9 mouse cellular contexts compared by ENCODE assay signal in the genomic region with DNA sequence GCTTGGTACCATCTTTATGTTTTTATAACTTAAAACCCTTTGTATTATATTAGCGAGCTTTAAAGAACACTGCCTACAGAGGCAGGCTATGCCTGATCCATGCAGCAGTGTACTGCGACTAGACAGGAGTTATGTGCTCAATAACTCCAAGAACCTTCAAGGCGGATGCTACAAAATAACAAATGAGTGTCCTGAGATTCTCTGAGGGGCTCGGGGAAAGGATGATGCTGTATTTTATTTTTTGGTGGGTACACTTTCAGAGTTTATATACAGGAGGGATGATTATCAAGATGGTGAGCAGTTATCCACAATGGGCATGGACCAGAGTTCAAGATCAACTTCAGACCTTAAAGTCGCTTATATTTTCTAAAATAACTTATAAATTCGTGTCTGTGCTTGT. TPM values are rescaled to one million over a fixed set of nuclear protein-coding genes. Genes with fewer than 3 reads are reported as not detected.
DNase-seq lines count a peak whose midpoint lies in the region; ATAC-seq lines count a peak whose summit lies in the region.
"Had no signal": no experiment of that assay in that cellular context is flagged by ENCODE, and none has a peak within 500 bp of the region (broad histone marks: within the 10 kb centered on the region; RNA-seq: fewer than 3 reads in every experiment).

No protein-coding gene starts in this region.

- no peak for ATAC-seq in erythroblast, adult 5-6 weeks (replicated peaks; ENCODE audit: low FRiP score, poor library complexity, severe bottlenecking)
- no peak for ATAC-seq in liver, embryonic 12.5 days

- H3K9ac ChIP-seq in liver, embryonic 12.5 days: peak overlapping the region; percentile 99

- peak overlapping the region; percentile 81 for H3K4me2 ChIP-seq in liver, embryonic 12.5 days

- peaks cover 70% of the 10 kb centered on the region for H3K36me3 ChIP-seq in erythroblast, embryonic 14.5 days (ENCODE audit: control insufficient read depth)
- H3K36me3 ChIP-seq in forebrain, embryonic 10.5 days (replicated peaks): peaks cover 13% of the 10 kb centered on the region
- peaks cover 21% of the 10 kb centered on the region for H3K36me3 ChIP-seq in liver, embryonic 12.5 days

- peaks cover 98% of the 10 kb centered on the region for H3K4me1 ChIP-seq in erythroblast, embryonic 14.5 days (ENCODE audit: control insufficient read depth)
- H3K4me1 ChIP-seq in forebrain, embryonic 10.5 days: peaks cover 24% of the 10 kb centered on the region
- peaks cover 87% of the 10 kb centered on the region for H3K4me1 ChIP-seq in liver, embryonic 12.5 days

- peak overlapping the region; percentile 83 for H3K4me3 ChIP-seq in erythroblast, embryonic 14.5 days (replicated peaks)
- peak overlapping the region; percentile 92 for H3K4me3 ChIP-seq in forebrain, embryonic 10.5 days
- H3K4me3 ChIP-seq in liver, embryonic 12.5 days: peak overlapping the region; percentile 81

- 39% methylated on average over 6 of the region's 6 CpGs for WGBS in forebrain, embryonic 10.5 days
- 26% methylated on average over 6 of the region's 6 CpGs for WGBS in liver, embryonic 12.5 days (ENCODE audit: insufficient replicate concordance)

- no peaks in the 10 kb centered on the region for H3K27me3 ChIP-seq in erythroblast, embryonic 14.5 days (ENCODE audit: control insufficient read depth)
- H3K27me3 ChIP-seq in forebrain, embryonic 10.5 days (ENCODE audit: poor library complexity, severe bottlenecking): no peaks in the 10 kb centered on the region
- H3K27me3 ChIP-seq in liver, embryonic 12.5 days (replicated peaks): peaks cover under 1% of the 10 kb centered on the region; the same call in 1 of the 2 replicates

- DNase-seq in 3T3-L1 (ENCODE audit: low read depth, low spot score): peak; percentile 19
- no peak for DNase-seq in forebrain, embryonic 10.5 days (ENCODE audit: extremely low spot score, low spot score)
- no peak for DNase-seq in frontal cortex, postnatal 36 days (ENCODE audit: low spot score in 2 of 2)
- no peak for DNase-seq in cerebellum, postnatal 25 days
- DNase-seq in kidney, adult 18-20 months: no peak

- peak overlapping the region; percentile 98 for H3K27ac ChIP-seq in forebrain, embryonic 10.5 days
- H3K27ac ChIP-seq in liver, embryonic 12.5 days: peak overlapping the region; percentile 99

- H3K9me3 ChIP-seq in erythroblast, embryonic 14.5 days (ENCODE audit: control insufficient read depth, low read length): no peaks in the 10 kb centered on the region
- H3K9me3 ChIP-seq in forebrain, embryonic 10.5 days: no peaks in the 10 kb centered on the region
- no peaks in the 10 kb centered on the region for H3K9me3 ChIP-seq in liver, embryonic 12.5 days (replicated peaks)

RNA-seq across cellular contexts. Expression of a gene that starts 0.7 kb away (rescaled TPM):
- 4.8 and 5.8 TPM in 2 replicates for polyA plus RNA-seq in erythroblast, embryonic 14.5 days (2012)
- total RNA-seq in erythroblast, adult 5-6 weeks (2015; ENCODE audit: low replicate concordance): 58.0 and 62.7 TPM in 2 replicates
- 166 and 187 TPM in 2 replicates for total RNA-seq in erythroblast, adult 5-6 weeks (2017; ENCODE audit: low replicate concordance)
- polyA plus RNA-seq in forebrain, embryonic 10.5 days (2016; fragmentation: Nextera tagmentation; extraction: Ambion mirVana): 48.3 and 48.6 TPM in 2 replicates
- polyA plus RNA-seq in liver, embryonic 12.5 days (2016; fragmentation: Nextera tagmentation; extraction: Ambion mirVana): 34.6 and 39.1 TPM in 2 replicates

RNA-seq across cellular contexts. Expression of a gene that starts 9.4 kb away (rescaled TPM):
- polyA plus RNA-seq in erythroblast, embryonic 14.5 days (2012): 158 and 188 TPM in 2 replicates
- total RNA-seq in erythroblast, adult 5-6 weeks (2015; ENCODE audit: low replicate concordance): 7.9 and 8.8 TPM in 2 replicates
- total RNA-seq in erythroblast, adult 5-6 weeks (2017; ENCODE audit: low replicate concordance): 0.68 and 2.2 TPM in 2 replicates
- polyA plus RNA-seq in forebrain, embryonic 10.5 days (2016; fragmentation: Nextera tagmentation; extraction: Ambion mirVana): 3,082 and 4,268 TPM in 2 replicates
- 1,859 and 1,982 TPM in 2 replicates for polyA plus RNA-seq in liver, embryonic 12.5 days (2016; fragmentation: Nextera tagmentation; extraction: Ambion mirVana)
- total RNA-seq: left cerebral cortex, postnatal 36 days had no signal

RNA-seq across cellular contexts. Expression of a gene that starts 16.5 kb away (rescaled TPM):
- 387,305 and 409,151 TPM in 2 replicates for polyA plus RNA-seq in erythroblast, embryonic 14.5 days (2012)
- 59,368 and 63,767 TPM in 2 replicates for total RNA-seq in erythroblast, adult 5-6 weeks (2015; ENCODE audit: low replicate concordance)
- 14,861 and 24,674 TPM in 2 replicates for total RNA-seq in erythroblast, adult 5-6 weeks (2017; ENCODE audit: low replicate concordance)
- 2,180 and 3,072 TPM in 2 replicates for polyA plus RNA-seq in forebrain, embryonic 10.5 days (2016; fragmentation: Nextera tagmentation; extraction: Ambion mirVana)
- polyA plus RNA-seq in liver, embryonic 12.5 days (2016; fragmentation: Nextera tagmentation; extraction: Ambion mirVana): 52,845 and 54,272 TPM in 2 replicates

RNA-seq across cellular contexts. Expression of a gene that starts 20.0 kb away (rescaled TPM):
- 7.5 and 8.6 TPM in 2 replicates for polyA plus RNA-seq in erythroblast, embryonic 14.5 days (2012)
- 294 and 334 TPM in 2 replicates for total RNA-seq in erythroblast, adult 5-6 weeks (2015; ENCODE audit: low replicate concordance)
- 138 and 139 TPM in 2 replicates for total RNA-seq in erythroblast, adult 5-6 weeks (2017; ENCODE audit: low replicate concordance)
- polyA plus RNA-seq in forebrain, embryonic 10.5 days (2016; fragmentation: Nextera tagmentation; extraction: Ambion mirVana): 6.1 and 10.1 TPM in 2 replicates
- polyA plus RNA-seq in liver, embryonic 12.5 days (2016; fragmentation: Nextera tagmentation; extraction: Ambion mirVana): 116 and 122 TPM in 2 replicates
- total RNA-seq: left cerebral cortex, postnatal 36 days had no signal

RNA-seq across cellular contexts. Expression of a gene that starts 29.5 kb away (rescaled TPM):
- polyA plus RNA-seq in erythroblast, embryonic 14.5 days (2012): 130,484 and 191,888 TPM in 2 replicates
- total RNA-seq in erythroblast, adult 5-6 weeks (2015; ENCODE audit: low replicate concordance): 143,341 and 149,783 TPM in 2 replicates
- 224,706 and 268,423 TPM in 2 replicates for total RNA-seq in erythroblast, adult 5-6 weeks (2017; ENCODE audit: low replicate concordance)
- polyA plus RNA-seq in forebrain, embryonic 10.5 days (2016; fragmentation: Nextera tagmentation; extraction: Ambion mirVana): 3,944 and 5,635 TPM in 2 replicates
- 121,851 and 123,321 TPM in 2 replicates for polyA plus RNA-seq in liver, embryonic 12.5 days (2016; fragmentation: Nextera tagmentation; extraction: Ambion mirVana)

Comparison
In these comparisons a context has a peak if more than half of its experiments do, and no peak if none do; other contexts are left out.
1. RNA of a gene that starts 16.5 kb away (polyA plus RNA-seq): 387,305 to 409,151 TPM in erythroblast, embryonic 14.5 days and 52,845 to 54,272 TPM in liver, embryonic 12.5 days; 2,180 to 3,072 TPM in forebrain, embryonic 10.5 days; every median in the first group is over 10 times any median in the second.
2. Peak in every context shown above with its lines, with median percentiles within 50 percentile points of each other: H3K4me3 ChIP-seq.